Mouse (Mus musculus): ENCODE data around the gene Ctnnd2. TPM values are rescaled to one million over a fixed set of nuclear protein-coding genes. Genes with fewer than 3 reads are reported as not detected.

The Ctnnd2 gene
- polyA plus RNA-seq, 1 experiment from 2014 or later, result 42.4 TPM

GRCm38 (mm10) chr15:30895063-30895462, 722.7 kb downstream of the Ctnnd2 start:
- H3K4me1 ChIP-seq, result no peaks in the 10 kb centered on the region
- 89% methylated on average over 5 of the region's 5 CpGs for WGBS
- H3K36me3 ChIP-seq, result no peaks in the 10 kb centered on the region
- no peak overlapping the region for H3K4me3 ChIP-seq
- H3K4me2 ChIP-seq (replicated peaks), result no peak overlapping the region
- no peak overlapping the region for H3K27ac ChIP-seq
- H3K9me3 ChIP-seq (replicated peaks), result no peaks in the 10 kb centered on the region
- no peak overlapping the region for H3K9ac ChIP-seq
- H3K27me3 ChIP-seq, result no peaks in the 10 kb centered on the region
- no peak for ATAC-seq (ENCODE audit: low FRiP score)

- H3K4me2 ChIP-seq (replicated peaks), result no peak overlapping the region
- H3K36me3 ChIP-seq, result no peaks in the 10 kb centered on the region
- H3K4me1 ChIP-seq, result no peaks in the 10 kb centered on the region
- H3K9ac ChIP-seq, result no peak overlapping the region
- H3K27me3 ChIP-seq, result no peaks in the 10 kb centered on the region
- H3K27ac ChIP-seq, result no peak overlapping the region
- ATAC-seq (ENCODE audit: low FRiP score), result no peak
- no peak overlapping the region for H3K4me3 ChIP-seq
- WGBS, result 96% methylated on average over 8 of the region's 8 CpGs
- no peaks in the 10 kb centered on the region for H3K9me3 ChIP-seq (replicated peaks)
Observed at GRCm38 (mm10) chr15:30897342-30897741, 724.9 kb downstream of the Ctnnd2 start.

DNA sequence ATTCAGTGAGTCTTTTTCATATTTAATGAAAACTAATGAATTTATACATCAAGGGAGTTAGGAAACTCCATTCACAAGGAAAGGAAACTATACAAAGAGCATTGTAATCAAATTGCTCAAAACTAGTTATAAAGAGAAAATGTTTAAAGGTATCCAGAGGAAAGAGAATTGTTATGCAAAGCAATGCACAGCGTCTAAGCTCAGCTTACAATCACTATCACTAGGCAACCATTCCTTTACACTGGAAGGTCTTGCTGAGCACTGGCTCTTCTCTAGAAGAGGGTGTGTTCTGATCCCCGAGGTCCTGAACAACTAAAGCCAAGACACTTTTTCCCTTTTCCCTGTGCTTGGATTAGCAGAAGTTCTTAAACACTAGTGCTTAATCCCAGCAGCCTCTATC, 735.6 kb downstream of the Ctnnd2 start:
- H3K27me3 ChIP-seq, result no peaks in the 10 kb centered on the region
- 17% methylated on average over 2 of the region's 2 CpGs for WGBS

DNA sequence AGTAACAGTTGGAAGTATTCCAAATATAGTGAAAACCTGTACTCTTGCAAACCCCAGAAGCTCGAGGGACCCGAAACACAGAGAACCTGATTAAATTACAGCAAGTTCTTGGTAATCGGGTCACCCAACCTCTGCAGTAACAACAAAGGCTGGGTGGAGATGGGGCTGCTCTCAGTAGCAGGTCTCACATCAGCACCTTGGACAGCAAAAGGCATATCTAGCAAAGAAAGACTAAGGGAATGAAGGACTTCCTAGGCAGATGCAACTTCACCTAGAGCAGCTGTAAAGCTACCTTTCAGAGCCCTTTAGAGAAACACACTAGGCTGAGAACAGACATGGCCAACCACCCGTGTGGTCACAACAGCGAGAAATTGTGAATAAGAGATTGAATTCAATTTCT, 741.0 kb downstream of the Ctnnd2 start:
- H3K27me3 ChIP-seq, result no peaks in the 10 kb centered on the region
- H3K27ac ChIP-seq, result no peak overlapping the region
- H3K9me3 ChIP-seq (replicated peaks), result no peaks in the 10 kb centered on the region
- ATAC-seq (ENCODE audit: low FRiP score), result no peak
- H3K4me2 ChIP-seq (replicated peaks), result no peak overlapping the region
- WGBS, result 81% methylated on average over 5 of the region's 5 CpGs
- no peaks in the 10 kb centered on the region for H3K36me3 ChIP-seq
- no peaks in the 10 kb centered on the region for H3K4me1 ChIP-seq
- no peak overlapping the region for H3K4me3 ChIP-seq
- no peak overlapping the region for H3K9ac ChIP-seq

More for the DNA sequence above, 735.6 kb downstream of the Ctnnd2 start:
- Histone ChIP-seq H3K4me3 (no peak overlapping the region), H3K4me2 (replicated peaks) (no peak overlapping the region), H3K4me1 (no peaks in the 10 kb centered on the region), H3K9me3 (replicated peaks) (no peaks in the 10 kb centered on the region), H3K9ac (no peak overlapping the region), H3K27ac (no peak overlapping the region), H3K36me3 (no peaks in the 10 kb centered on the region)
- ATAC-seq (ENCODE audit: low FRiP score), result no peak

GRCm38 (mm10) chr15:30925838-30926237, 753.4 kb downstream of the Ctnnd2 start:
- 71% methylated on average over 5 of the region's 5 CpGs for WGBS
- H3K9ac ChIP-seq, result no peak overlapping the region
- ATAC-seq (ENCODE audit: low FRiP score), result no peak
- H3K4me1 ChIP-seq, result no peaks in the 10 kb centered on the region
- no peak overlapping the region for H3K4me3 ChIP-seq
- H3K9me3 ChIP-seq (replicated peaks), result no peaks in the 10 kb centered on the region
- no peak overlapping the region for H3K4me2 ChIP-seq (replicated peaks)
- H3K27me3 ChIP-seq, result no peaks in the 10 kb centered on the region
- H3K36me3 ChIP-seq, result no peaks in the 10 kb centered on the region
- no peak overlapping the region for H3K27ac ChIP-seq

DNA sequence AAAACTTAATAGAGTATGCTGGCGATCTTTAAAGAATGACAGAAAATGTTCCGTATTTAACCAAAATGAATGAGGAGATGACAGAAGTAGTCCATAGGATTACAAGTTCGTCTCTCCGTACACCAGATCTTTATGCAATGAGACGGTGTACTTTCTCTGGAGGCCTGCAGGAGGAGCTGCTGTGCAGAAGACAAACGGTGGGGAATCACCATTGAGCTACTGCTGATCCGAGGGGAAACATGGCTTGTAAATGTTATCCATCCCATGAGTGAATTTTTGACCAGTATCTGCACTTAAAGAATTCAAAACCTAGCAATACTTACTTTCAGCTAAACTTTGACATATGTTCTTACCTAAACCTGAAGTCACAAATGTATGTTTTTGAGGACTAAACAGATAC, 755.2 kb downstream of the Ctnnd2 start:
- Histone ChIP-seq H3K27ac (no peak overlapping the region), H3K4me3 (no peak overlapping the region), H3K4me1 (no peaks in the 10 kb centered on the region), H3K9me3 (replicated peaks) (no peaks in the 10 kb centered on the region), H3K4me2 (replicated peaks) (no peak overlapping the region), H3K9ac (no peak overlapping the region), H3K27me3 (no peaks in the 10 kb centered on the region), H3K36me3 (no peaks in the 10 kb centered on the region)
- 51% methylated on average over 7 of the region's 7 CpGs for WGBS
- no peak for ATAC-seq (ENCODE audit: low FRiP score)

DNA sequence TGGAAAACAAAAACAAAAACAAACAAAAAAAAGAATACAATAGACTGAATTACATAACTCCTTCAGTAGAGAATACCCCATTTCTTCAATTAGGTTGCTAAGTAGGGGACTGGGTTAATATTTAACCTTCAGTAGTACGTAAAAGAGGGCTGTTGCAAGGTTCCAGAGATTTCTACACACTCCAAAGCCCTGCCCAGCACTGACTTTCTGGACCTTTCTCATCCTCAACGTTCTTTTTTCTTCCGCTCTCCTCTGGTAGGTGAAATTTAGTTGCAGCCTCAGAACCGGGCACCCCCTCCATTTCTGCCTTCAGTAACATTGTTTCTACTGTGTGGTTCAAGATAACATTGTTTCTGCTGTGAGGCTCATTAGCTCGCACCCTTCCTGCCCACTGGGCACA, 759.5 kb downstream of the Ctnnd2 start:
- H3K4me1 ChIP-seq, result no peaks in the 10 kb centered on the region
- 90% methylated on average over 5 of the region's 5 CpGs for WGBS
- no peak overlapping the region for H3K27ac ChIP-seq
- ATAC-seq (ENCODE audit: low FRiP score), result no peak
- H3K27me3 ChIP-seq, result no peaks in the 10 kb centered on the region
- H3K36me3 ChIP-seq, result no peaks in the 10 kb centered on the region
- H3K4me2 ChIP-seq (replicated peaks), result no peak overlapping the region
- no peaks in the 10 kb centered on the region; the same call in 1 of the 2 replicates for H3K9me3 ChIP-seq (replicated peaks)
- no peak overlapping the region for H3K4me3 ChIP-seq
- H3K9ac ChIP-seq, result no peak overlapping the region

- Histone ChIP-seq H3K4me2 (replicated peaks) (no peak overlapping the region), H3K9me3 (replicated peaks) (no peaks in the 10 kb centered on the region), H3K27ac (no peak overlapping the region), H3K36me3 (no peaks in the 10 kb centered on the region), H3K4me3 (no peak overlapping the region), H3K4me1 (no peaks in the 10 kb centered on the region), H3K9ac (no peak overlapping the region), H3K27me3 (no peaks in the 10 kb centered on the region)
- no peak for ATAC-seq (ENCODE audit: low FRiP score)
- WGBS, result 76% methylated on average over 1 of the region's 1 CpGs
Observed at GRCm38 (mm10) chr15:30945863-30946262, 773.5 kb downstream of the Ctnnd2 start.

- WGBS, result 92% methylated on average over 4 of the region's 4 CpGs
- no peaks in the 10 kb centered on the region for H3K36me3 ChIP-seq
- no peak for ATAC-seq (ENCODE audit: low FRiP score)
Observed at GRCm38 (mm10) chr15:30958513-30958912, 786.1 kb downstream of the Ctnnd2 start.

GRCm38 (mm10) chr15:30962421-30963160, 790.2 kb downstream of the Ctnnd2 start:
- Histone ChIP-seq H3K36me3 (no peaks in the 10 kb centered on the region), H3K9me3 (replicated peaks) (no peaks in the 10 kb centered on the region)
- 70% methylated on average over 8 of the region's 8 CpGs for WGBS

More at GRCm38 (mm10) chr15:30958513-30958912, 786.1 kb downstream of the Ctnnd2 start:
- H3K4me2 ChIP-seq (replicated peaks), result no peak overlapping the region
- H3K4me3 ChIP-seq, result no peak overlapping the region
- H3K27me3 ChIP-seq, result no peaks in the 10 kb centered on the region
- no peak overlapping the region for H3K27ac ChIP-seq
- no peaks in the 10 kb centered on the region for H3K9me3 ChIP-seq (replicated peaks)
- no peaks in the 10 kb centered on the region for H3K4me1 ChIP-seq
- no peak overlapping the region for H3K9ac ChIP-seq

GRCm38 (mm10) chr15:30964046-30964445, 791.7 kb downstream of the Ctnnd2 start:
- Histone ChIP-seq H3K27ac (no peak overlapping the region), H3K9me3 (replicated peaks) (no peaks in the 10 kb centered on the region), H3K4me2 (replicated peaks) (no peak overlapping the region), H3K4me3 (no peak overlapping the region), H3K4me1 (no peaks in the 10 kb centered on the region), H3K9ac (no peak overlapping the region), H3K36me3 (no peaks in the 10 kb centered on the region), H3K27me3 (no peaks in the 10 kb centered on the region)
- WGBS, result 92% methylated on average over 7 of the region's 7 CpGs
- no peak for ATAC-seq (ENCODE audit: low FRiP score)

More at GRCm38 (mm10) chr15:30962421-30963160, 790.2 kb downstream of the Ctnnd2 start:
- Histone ChIP-seq H3K4me1 (no peaks in the 10 kb centered on the region), H3K27me3 (no peaks in the 10 kb centered on the region), H3K4me3 (no peak overlapping the region), H3K27ac (no peak overlapping the region), H3K9ac (no peak overlapping the region), H3K4me2 (replicated peaks) (no peak overlapping the region)
- no peak for ATAC-seq (ENCODE audit: low FRiP score)

- no peak overlapping the region for H3K9ac ChIP-seq
Observed at GRCm38 (mm10) chr15:30964865-30965679, 792.7 kb downstream of the Ctnnd2 start.

More at GRCm38 (mm10) chr15:30964865-30965679, 792.7 kb downstream of the Ctnnd2 start:
- Histone ChIP-seq H3K9me3 (replicated peaks) (no peaks in the 10 kb centered on the region), H3K4me3 (no peak overlapping the region), H3K4me2 (replicated peaks) (no peak overlapping the region), H3K36me3 (no peaks in the 10 kb centered on the region), H3K4me1 (no peaks in the 10 kb centered on the region), H3K27ac (no peak overlapping the region), H3K27me3 (no peaks in the 10 kb centered on the region)
- no peak for ATAC-seq (ENCODE audit: low FRiP score)
- WGBS, result 93% methylated on average over 4 of the region's 4 CpGs

Measured in hindbrain, embryonic 12.5 days (tissue).